In the genomic region with DNA sequence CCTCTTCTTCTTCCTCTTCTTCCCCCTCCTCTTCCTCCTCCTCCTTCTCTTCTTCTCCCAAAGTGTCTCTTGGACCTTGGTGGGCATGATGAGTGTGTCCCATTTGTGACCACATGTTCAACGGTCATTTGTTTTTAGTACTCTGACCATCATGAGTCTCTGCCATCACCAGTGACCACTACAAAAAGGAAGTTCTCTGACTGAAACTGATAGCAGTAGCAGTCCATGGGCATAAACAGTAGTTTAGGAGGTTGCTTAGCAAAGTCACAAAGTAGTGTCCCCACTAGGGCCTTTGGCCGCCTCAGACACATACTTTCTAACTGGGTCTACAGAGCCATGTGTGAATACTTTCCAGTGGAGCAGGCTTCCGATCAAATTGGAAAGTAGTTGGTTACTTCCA, we compare ENCODE assay signal across 14 mouse cellular contexts.
"Had no signal": no experiment of that assay in that cellular context is flagged by ENCODE, and none has a peak within 500 bp of the region (broad histone marks: within the 10 kb centered on the region; RNA-seq: fewer than 3 reads in every experiment).

No protein-coding gene starts in this region.

- H3K9me3 ChIP-seq: limb, embryonic 12.5 days; liver, embryonic 12.5 days; lung, embryonic 15.5 days; midbrain, embryonic 10.5 days; neural tube, embryonic 13.5 days; stomach, embryonic 15.5 days had no signal

- H3K36me3 ChIP-seq: limb, embryonic 12.5 days; liver, embryonic 12.5 days; lung, embryonic 15.5 days; midbrain, embryonic 10.5 days; neural tube, embryonic 13.5 days; stomach, embryonic 15.5 days had no signal

- H3K4me1 ChIP-seq: limb, embryonic 12.5 days; lung, embryonic 15.5 days; midbrain, embryonic 10.5 days; neural tube, embryonic 13.5 days; stomach, embryonic 15.5 days had no signal

- H3K27me3 ChIP-seq: limb, embryonic 12.5 days; liver, embryonic 12.5 days; lung, embryonic 15.5 days; neural tube, embryonic 13.5 days; stomach, embryonic 15.5 days had no signal

- DNase-seq: kidney, adult 18-20 months; kidney, postnatal 14 days; layer of hippocampus, postnatal 36 days; lung, postnatal 14 days; midbrain, embryonic 14.5 days; retina, postnatal 1 day; thymus, adult 2 months; thymus, postnatal 25 days had no signal

- H3K4me3 ChIP-seq: limb, embryonic 12.5 days; liver, embryonic 12.5 days; lung, embryonic 15.5 days; midbrain, embryonic 10.5 days; neural tube, embryonic 13.5 days; stomach, embryonic 15.5 days had no signal

- H3K27ac ChIP-seq: limb, embryonic 12.5 days; liver, embryonic 12.5 days; lung, embryonic 15.5 days; midbrain, embryonic 10.5 days; neural tube, embryonic 13.5 days; stomach, embryonic 15.5 days had no signal

- H3K4me2 ChIP-seq: limb, embryonic 12.5 days; liver, embryonic 12.5 days; lung, embryonic 15.5 days; neural tube, embryonic 13.5 days; stomach, embryonic 15.5 days had no signal

- ATAC-seq: liver, embryonic 12.5 days had no signal

- H3K9ac ChIP-seq: limb, embryonic 12.5 days; liver, embryonic 12.5 days; lung, embryonic 15.5 days; neural tube, embryonic 13.5 days; stomach, embryonic 15.5 days had no signal
